Mouse (Mus musculus) ES-CJ7 (cell line): ENCODE results near the gene Arpc4.

Source experiments
- DNase-seq: peaks from one replicate; pipeline ENCODE4 v3.0.0; 2011; ENCODE audit warnings: low read depth, low spot score

The Arpc4 gene

DNA sequence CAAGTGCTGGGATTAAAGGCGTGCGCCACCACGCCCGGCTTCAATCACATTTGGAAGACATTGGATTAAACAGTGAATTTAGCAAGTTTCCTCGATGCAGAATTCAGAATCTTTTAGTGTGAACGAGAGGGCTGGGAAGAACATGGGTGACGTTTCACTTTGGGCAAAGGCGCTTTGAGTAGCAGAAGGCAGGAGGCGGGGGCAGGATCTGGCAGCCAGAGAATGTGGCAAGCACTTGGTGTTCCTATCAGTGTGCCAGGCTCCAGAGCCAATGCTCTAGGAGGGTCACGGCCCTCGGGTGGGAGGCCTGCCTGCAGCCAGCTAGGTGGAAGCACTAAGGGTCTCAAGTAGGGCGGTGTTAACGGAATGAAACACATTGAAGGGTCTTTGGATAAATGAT lies 24.2 kb downstream of the Arpc4 start:
- no peak for DNase-seq

DNA sequence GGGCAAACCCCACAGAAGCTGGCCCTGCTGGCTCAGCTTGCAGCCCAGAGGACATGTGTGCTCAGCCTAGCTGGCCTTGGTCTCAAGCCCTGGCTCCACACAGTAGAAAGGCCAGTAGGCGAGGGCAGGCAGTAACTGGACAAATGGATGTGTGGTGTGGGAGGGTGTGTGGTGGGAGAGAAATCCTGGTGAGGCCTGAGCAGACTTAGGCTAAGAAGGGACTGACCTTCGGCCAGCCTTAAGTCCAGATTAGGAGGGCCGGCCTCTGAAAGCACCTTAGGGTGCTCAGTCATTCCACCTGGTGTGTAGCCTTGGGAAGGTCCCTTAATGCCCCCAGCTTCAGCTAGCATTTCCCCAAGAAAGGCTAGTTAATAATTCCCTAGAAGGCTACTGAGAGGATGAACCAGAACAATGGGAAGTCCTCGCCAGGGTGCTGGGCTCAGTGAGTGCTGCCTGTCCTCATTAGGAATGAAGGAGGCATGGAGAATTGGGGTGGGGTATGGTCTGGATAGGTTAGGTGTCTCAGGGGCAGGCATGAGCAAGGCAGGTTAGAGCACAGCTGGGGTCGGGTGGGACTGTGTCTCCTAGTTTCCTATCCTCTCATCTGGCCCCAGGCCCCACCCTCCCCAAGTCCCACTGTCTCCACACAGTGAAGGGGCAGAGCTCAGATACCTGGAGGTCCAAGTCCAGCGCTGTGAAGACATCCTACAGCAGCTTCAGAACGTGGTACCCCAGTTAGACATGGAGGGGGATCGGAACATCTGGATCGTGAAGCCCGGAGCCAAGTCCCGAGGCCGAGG lies 26.9 kb downstream of the Arpc4 start:
- DNase-seq, result no peak

DNA sequence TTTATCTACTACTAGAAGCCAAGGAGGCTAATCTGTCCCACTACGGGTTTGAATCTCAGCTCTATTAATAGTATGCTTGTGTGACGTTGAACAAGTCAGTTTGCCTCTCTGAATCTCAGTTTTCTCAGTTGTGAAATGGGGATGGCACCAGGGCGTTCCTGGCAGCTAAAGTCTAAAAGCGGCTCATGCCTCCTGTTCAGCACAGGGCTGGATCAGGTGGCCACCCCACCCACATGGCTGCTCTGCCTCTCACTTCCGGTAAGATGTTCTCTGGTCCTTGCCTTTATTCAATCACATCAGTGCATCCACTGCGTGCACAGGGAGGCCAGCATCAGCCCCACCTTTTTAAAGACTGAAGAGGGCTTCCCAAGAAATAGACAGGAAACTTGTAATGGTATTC lies 27.6 kb downstream of the Arpc4 start:
- no peak for DNase-seq

DNA sequence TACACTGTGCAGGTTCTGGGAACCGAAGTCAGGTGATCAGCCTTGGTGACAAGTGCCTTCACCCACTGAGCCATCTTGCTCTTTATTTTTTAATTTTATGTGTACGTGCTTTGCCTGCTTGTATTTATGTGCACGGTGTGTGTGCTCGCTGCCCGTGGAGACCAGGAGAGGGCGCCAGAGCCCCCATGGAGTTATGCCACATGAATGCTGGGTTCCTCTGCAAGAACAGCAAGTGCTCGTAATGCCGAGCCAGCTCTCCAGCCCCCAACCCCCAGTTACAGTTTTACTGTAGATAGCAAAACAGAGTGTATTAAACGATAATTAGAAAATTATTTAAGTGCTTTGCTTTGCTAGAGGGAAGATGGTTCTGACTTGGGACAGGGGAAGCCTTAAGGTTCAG lies 28.8 kb downstream of the Arpc4 start:
- peak; percentile 80 for DNase-seq

DNA sequence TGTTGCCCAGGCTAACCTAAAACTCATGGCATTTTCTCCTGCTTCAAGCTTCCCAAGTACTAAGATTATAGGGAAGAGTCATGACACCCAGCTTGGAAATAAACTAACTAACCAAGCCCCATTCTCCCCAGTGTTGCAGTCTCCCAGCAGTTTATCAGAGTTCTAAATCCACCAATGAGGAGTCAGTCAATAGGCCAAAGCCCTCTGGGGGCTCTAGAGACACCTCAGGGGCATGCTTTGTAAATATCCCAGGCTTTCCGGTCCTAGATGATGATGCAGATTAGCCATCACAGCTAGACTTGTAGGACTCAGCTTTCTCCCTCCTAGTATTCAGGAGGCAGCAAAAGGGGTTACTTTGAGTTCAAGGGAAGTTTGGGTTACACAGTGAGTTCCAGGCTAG lies 32.1 kb downstream of the Arpc4 start:
- no peak for DNase-seq

DNA sequence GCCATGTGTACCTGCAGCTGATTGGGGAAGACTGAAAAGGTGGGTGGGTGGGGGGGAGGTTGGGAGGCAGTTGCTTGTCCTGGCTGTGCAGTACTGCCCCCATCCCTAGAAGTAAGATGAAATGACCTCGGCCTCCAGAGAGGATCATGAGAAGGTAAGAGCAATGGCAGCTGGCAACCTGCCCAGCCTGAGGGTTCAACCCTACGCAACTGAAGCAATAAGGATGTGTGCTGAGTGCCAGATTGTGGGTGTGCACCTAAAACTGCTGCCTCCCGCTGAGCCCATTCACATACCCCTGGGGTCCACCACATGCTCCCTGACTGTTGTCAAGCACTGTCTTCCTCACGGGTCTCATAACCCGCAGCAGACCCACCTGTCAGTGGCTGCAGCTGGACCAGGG lies 38.5 kb downstream of the Arpc4 start:
- no peak for DNase-seq

DNA sequence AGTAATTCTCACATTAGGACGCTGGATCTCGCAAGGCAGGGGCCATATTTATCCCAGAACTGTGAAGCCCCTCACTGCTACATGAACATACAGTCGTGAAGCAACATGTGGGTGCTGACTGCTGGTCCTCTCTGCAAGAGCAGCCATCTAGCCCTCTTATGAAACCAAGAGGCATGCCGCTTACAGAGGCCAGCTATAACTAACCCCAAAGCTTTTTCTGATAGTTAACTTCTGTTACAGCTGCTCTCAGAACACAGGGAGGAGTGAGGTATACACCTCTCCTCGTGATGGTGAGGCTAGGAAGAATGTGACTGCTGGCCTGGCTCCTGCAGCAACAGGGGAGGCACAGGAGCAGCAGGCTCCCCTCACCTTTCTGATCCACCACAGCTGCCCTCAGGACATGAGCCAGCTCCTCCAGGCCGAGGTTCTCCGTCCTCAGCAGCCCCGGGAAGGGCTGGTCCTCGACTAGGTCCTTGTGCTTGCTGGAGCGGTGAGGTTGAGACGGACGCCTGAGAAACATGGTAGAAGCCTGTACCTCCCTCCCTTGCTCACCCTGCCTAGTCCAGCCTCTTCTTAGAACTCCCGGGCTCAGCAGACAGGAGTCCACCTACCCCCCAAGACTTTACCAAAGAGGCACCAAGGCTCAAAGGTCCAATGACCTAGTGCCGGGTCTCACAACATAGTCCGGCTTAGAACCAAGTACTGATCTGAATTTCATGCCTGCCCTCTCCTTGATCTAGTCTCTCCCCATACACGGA lies 40.7 kb downstream of the Arpc4 start:
- no peak for DNase-seq

DNA sequence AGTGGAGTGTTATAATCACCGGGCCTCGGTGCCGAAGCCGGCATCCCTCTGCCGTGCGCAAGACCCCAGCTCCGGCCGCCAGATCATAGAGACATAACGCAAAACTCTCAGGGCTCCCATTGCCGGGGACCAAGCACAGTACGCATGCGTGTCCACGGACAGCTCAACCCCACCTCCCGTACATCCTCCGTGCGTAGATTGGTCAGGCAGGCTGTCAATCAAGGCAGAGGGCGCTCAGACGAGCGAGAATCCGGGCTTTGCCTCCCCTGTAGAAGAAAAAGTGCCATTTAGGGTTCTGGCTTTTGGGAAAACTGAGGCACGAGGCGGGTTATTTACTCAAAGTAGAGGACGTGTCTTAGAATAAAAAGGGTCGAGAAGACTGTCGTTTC lies 41.3 kb downstream of the Arpc4 start, which contains the start of gene Rpusd3:
Gene Rpusd3 (minus strand): TSS at position 142 of the 389 bp plus-strand sequence.
- peak; percentile 100 for DNase-seq

DNA sequence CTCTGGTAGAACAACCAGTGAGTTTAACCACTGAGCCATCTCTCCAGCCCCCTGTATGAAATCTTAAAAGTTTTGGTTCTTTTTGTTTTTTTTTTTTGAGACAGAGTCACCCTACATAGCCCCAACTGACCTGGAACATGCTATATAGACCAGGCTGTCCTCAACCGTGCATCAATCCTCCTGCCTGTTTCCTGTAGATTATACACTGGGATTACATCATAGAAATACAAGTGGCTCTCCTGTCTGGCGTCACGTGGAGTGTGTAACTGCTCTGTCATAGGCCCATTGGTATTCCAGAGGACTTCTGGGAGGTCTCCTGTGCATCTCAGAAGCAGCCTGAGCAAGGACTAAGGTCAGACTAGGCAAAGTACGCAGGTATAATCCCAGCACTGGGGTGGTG lies 45.1 kb downstream of the Arpc4 start:
- no peak for DNase-seq

DNA sequence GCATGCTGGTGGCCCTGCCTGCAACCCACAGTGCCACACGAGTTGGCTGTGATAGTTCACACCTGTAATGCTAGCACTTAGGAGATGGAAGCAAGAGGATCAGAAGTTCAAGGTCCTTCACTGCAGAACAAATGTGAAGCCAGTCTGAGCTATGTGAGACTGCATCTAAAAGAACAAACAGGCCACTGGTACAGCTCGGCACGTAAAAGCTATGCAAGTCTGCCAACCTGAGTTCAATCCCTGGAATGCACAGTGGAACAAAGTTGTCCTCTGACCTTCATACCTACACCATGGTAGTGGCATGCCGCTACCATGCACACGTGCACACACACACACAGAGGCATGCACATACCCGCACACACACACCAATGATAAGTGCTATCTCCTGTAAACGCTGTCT lies 46.3 kb downstream of the Arpc4 start:
- no peak for DNase-seq

DNA sequence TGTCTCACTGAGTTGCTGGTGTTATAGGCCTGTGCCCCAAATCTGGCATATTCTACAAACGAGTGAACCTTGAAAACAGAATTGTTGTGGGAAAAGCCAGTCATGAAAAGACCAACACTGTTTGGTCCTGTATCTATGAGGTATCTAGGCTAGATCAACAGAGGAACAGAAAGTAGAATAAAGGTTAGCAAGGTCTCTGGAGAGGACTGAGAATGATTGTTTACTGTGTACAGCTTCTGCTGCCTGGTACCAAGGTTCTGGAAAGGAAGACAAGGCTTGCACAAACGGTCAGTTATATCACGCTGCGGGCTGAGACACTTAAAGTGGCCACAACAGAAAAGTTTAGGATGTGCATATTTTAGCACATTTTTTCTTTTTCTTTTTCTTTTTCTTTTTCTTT lies 48.8 kb downstream of the Arpc4 start:
- DNase-seq, result no peak

DNA sequence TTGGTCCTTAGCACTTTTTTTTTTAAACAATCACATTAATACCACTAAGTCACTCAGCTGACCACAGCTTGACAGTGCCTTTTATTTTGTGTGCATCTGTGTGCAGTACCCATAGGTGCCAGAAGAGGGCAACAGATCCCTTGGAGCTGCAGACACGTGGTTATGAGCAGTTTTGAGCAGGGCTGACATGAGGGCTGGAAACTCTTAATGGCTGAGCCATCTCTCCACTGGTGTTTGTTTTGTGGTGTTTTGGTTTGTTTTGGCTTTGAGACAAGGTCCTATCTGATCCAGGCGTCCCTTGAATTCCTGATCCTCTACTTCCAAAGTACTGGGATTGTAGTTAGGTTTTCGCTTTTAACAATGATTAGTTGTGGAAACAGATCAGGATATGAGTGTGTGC lies 49.5 kb downstream of the Arpc4 start:
- peak; percentile 93 for DNase-seq

DNA sequence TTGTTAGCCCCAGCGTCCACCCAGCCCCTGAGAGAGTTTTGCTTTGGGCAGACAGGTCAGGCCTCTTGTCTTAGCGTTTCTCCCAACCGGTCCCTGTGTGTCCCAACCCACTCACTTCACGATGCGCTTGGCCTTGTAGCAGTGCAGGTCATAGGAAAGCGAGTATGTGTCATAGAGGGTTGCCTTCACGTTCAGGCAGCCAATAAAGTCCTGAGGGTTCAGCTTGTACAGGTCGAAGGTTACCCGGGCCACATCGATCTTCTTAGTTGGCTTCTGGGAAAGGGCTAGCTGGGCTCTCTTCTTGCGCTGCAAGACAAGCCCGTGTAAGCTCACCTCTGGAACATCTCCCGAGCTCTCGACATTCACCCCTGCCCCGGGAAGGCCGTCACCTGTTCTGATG lies 50.1 kb downstream of the Arpc4 start:
- DNase-seq, result no peak

DNA sequence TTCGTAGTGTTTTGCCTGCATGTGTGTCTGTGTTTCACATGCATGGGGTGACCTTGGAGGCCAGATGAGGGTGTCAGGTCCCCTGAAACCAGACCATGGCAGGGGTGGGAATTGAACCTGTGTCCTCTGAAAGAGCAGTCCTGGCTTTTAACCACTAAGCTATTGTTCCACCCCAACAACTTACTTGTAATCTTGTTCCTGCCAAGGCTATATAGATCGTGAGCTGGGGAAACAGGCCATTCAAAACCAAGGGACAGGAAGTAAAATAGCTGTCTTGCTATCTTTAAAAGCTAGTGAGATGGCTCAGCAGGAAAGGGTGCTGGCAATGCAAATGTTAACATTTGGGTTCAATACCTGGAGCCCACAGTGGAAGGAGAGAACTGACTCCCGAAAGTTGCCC lies 52.0 kb downstream of the Arpc4 start:
- DNase-seq, result no peak

DNA sequence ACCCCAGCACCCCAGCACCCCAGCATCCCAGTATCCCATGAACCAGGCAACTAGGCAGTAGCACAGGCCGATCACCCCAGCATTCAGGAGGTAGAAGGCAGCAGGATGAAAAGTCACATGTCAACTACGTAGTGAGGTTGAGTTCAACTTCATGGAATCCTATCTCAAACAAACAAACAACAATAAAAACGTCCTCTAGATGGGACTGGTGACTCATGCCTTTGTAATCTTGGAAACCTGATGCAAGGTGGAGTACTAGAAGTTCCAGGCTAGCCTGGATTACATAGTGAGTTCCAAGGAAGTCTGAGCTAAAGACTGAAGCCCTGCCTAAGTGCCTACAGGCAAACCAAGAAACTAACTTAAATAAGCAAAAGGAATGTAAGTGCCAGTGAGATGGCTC lies 52.9 kb downstream of the Arpc4 start:
- no peak for DNase-seq

DNA sequence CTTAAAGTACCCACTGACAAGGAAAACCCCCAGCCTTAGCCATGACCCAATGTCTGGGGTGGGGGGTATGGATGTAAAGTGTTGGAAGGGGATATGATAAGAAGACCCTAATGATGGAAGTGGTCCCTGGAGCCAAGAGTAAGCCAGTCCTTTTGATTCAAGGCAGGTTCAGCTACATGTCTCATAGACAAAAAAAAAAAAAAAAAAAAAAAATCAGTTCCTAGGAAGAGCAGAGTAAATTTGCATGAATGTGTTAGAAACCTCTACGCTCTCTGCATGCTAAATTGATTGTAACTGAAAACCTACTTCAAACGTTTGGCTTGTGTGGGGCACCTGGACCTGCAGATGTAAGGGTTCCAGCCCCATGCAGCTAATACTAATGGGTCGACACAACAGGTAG lies 53.9 kb downstream of the Arpc4 start:
- no peak for DNase-seq

DNA sequence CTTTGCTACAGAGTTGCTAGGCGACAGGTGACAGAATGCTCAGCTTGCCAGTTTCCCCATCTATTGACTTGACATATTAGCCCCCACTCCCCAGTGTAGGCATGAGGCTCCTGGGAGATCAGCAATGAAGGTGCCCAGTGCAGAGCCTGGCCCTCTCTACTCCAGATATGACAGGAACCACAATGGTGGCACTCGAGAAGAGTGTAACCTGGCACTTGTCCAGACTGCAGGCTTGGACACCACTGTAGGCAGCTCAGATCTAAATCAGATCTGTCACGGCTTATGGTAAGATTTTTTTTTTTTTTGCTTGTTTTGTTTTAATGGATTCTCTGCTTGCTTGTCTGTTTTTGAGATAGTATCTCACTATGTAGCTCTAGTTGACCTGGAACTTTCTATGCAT lies 55.7 kb downstream of the Arpc4 start:
- no peak for DNase-seq

DNA sequence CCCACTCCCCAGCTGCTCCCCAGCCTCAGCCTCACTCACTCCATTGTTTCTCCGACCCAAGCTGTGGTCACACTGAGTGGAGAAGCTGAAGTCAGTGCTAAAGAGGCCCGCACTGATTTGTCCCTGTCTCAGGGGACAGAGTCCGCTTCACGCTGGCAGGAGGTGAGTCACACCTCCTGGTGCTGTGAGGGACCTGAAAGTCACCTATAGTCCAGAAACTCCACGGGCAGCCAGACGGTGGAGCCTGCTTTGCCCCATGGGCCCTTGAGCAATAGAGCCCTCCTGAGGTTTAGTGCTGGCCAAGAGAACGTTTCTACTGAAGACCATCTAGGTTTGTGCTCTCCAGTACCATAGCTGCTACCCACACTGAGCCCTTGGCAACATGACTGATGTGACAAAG lies 56.8 kb downstream of the Arpc4 start:
- DNase-seq, result no peak

DNA sequence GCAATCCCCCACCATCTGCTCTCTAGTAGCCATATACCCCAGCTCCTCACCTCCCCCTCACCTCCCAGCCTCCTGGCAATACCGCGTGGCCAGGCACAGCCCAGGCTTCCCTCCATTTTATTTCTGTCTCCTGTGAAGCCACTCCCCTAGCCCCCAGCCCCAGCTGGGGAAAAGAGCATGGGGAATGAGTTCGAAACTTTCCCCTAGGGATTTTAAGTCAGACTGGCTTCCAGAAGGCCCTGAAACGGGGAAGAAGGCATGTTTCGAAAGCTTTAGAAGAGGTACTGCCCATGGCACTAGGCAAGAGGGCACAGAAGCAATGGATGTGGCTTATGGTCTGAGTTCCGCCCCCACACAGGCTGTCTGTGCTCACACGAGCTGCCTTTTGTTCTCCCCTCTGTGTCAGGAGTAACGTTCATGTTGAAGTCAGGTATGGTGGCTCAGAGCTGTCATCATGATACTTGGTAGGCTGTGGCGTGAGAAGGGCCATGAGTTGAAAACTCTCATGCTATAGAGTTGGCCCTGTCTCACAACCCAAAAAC lies 57.8 kb downstream of the Arpc4 start, which contains the start of gene Cidec:
Gene Cidec (minus strand): TSS at position 97 of the 542 bp plus-strand sequence.
- DNase-seq, result no peak

DNA sequence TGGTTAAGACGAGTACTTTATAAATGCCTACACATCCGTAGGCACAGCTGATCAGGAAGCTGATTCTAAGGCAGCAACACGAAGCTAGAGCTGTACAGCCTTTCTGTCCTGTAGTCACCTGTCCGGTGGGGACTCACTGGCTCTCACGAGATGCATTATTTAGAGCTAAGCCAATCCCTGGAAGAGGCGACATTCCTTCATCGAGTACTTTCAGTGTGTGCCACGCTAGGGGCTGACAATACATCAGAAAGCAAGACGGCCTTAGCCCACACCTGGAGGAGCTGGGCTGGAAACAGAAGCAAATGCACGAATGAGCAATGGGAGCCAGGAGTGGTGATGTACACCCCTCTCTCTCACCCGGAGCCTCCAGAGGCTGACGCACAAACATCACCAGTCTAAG lies 59.2 kb downstream of the Arpc4 start:
- DNase-seq, result no peak

DNA sequence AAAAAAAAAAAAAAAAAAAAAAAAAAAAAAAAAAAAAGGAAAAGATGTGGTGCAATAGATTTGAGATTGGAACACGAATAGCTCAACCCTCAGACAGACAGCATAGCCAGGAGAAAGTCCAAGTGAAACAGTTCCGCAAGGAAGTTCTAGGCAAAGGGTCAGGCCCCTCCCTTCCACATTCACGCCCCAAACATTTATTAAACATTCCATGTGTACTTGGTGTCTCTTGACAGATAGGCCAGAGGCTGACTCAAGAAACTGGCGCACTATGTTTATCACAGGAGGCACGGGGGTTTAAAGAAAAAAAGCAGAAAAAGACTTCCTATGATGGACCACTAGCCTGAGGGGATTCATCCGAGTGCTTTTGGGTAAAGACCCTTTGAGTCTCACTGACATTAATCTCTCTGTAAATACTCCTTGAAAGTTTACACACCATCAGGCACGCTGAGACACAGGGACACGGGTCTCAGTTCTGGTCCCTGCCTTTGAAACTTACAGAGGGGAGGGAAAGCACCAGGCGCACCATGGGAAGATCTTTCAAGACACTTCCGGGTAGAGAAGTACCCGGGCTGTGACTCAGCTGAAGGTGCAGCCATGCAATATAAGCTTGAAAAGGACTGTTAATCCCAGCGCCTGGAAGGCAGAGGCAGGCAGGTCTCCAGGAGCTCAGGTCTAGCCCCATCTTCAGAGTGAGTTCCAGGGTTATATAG lies 61.0 kb downstream of the Arpc4 start:
- peak; percentile 34 for DNase-seq
